In the genomic region with DNA sequence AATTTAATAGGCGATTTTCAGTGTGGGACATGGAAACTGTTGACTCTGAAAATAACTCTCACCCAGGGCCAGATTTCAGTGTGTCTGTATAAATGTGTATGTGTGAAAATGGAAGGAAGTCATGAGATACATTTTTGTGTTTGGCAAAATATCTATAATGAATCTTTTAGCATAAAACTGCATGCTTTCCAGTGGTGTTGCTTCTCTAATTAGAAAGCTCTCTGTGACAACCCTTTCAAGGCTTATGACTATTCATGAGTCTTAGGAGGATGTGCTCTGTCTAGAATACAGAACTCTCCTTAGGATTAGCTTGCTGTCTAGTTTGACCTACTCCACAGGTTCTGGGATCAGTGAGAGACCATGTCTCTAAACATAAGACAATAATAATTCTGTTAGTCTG, we compare ENCODE assay signal across 13 mouse cellular contexts.
"Had no signal": no experiment of that assay in that cellular context is flagged by ENCODE, and none has a peak within 500 bp of the region (broad histone marks: within the 10 kb centered on the region; RNA-seq: fewer than 3 reads in every experiment).

No protein-coding gene starts in this region.

- DNase-seq: liver, postnatal 0 days; lung, adult 2 months; lung, postnatal 14 days; lung, postnatal 36 days; right cerebral cortex, postnatal 25 days; right cerebral cortex, postnatal 4 days; spleen, adult 18-20 months; thymus, adult 18-20 months; thymus, postnatal 14 days; thymus, postnatal 36 days had no signal

- ATAC-seq: liver, postnatal 0 days; lung, postnatal 0 days; midbrain, embryonic 13.5 days; midbrain, embryonic 15.5 days had no signal
